Mouse (Mus musculus) megakaryocyte, embryonic 14.5 days (primary cell): ENCODE results near the gene Pou2f1. TPM values are rescaled to one million over a fixed set of nuclear protein-coding genes. Genes with fewer than 3 reads are reported as not detected.

Source experiments
- H3K27me3 ChIP-seq: replicated peaks from 2 replicates; pipeline ENCODE3; 2012; ENCODE audit warnings: inconsistent platforms
- H3K36me3 ChIP-seq: replicated peaks from 2 replicates; pipeline ENCODE3; 2012; ENCODE audit warnings: low read length, inconsistent platforms, mixed read lengths
- H3K4me1 ChIP-seq: 2 replicates; pipeline ENCODE4 v1.6.1; 2012; ENCODE audit warnings: inconsistent platforms
- H3K4me3 ChIP-seq: replicated peaks from 2 replicates; pipeline ENCODE3; 2012; ENCODE audit warnings: moderate library complexity, mild to moderate bottlenecking, inconsistent platforms
- H3K9me3 ChIP-seq: 2 replicates; pipeline ENCODE4 v1.6.1; 2012; ENCODE audit warnings: inconsistent platforms
- FLI1 ChIP-seq: IDR thresholded peaks from 2 replicates; pipeline ENCODE4 v1.6.1; 2012; ENCODE audit warnings: low read length, inconsistent platforms, mixed read lengths
- GATA1 ChIP-seq: IDR thresholded peaks from 3 replicates; pipeline ENCODE4 v1.6.1; 2012; ENCODE audit warnings: mixed read lengths, low read length, inconsistent platforms, borderline replicate concordance
- polyA plus RNA-seq: library from polyadenylated mRNA; stranded (reverse); fragments of >175 nt; gene quantifications from 2 replicates; pipeline ENCODE4 v1.2.3, GENCODE M21; 2012; ENCODE audit warnings: low replicate concordance; ENCODE audit not compliant: insufficient read depth

Pou2f1 gene
- polyA plus RNA-seq, 1 experiment: 3.8 TPM

DNA sequence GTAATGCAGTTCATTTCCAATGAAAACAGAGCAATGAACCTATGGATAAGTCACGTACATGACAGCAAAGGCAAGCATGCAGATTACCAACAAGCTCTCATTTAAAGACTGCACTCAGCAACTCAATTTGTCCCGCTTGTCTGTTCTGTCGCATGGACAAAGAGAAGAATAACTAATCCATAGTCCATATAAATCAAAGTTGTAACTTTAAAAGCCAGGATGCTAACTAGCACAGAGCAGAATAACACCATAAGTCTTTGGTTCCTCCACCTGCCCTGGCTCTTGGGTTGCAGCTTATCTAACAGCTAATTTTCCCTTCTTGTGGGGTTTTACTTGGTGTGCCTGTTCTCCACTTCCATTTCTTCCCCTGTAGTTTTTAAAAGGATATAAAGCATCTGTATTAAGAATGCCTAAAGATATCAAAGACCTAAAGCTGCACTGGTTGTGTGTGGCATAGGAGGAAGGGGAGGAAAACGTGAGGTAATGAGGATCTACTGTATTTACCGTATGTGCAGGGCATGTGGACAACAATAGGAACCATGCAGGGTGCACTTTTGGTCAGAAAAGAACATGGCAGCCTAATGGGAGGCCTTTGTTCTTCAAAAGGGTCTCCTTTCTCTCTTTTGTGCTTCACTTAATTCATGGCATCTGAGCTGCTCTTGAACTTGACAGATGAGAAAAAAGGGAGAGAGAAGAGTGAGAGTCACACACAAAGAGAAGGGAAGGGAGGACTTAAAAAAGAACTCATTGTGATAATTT lies 36.1 kb downstream of the Pou2f1 start:
- H3K9me3 ChIP-seq: no peaks in the 10 kb centered on the region
- TF ChIP-seq FLI1: no peak
- TF ChIP-seq GATA1: no peak
- no peak overlapping the region for H3K4me3 ChIP-seq

GRCm38 (mm10) chr1:165961676-165962364 lies 40.7 kb downstream of the Pou2f1 start:
- Histone ChIP-seq H3K27me3 (no peaks in the 10 kb centered on the region), H3K9me3 (no peaks in the 10 kb centered on the region), H3K36me3 (no peaks in the 10 kb centered on the region), H3K4me1 (peaks cover 25% of the 10 kb centered on the region), H3K4me3 (no peak overlapping the region)
- TF ChIP-seq GATA1: no peak
- no peak for TF ChIP-seq FLI1

More for the DNA sequence above, 36.1 kb downstream of the Pou2f1 start:
- Histone ChIP-seq H3K27me3 (no peaks in the 10 kb centered on the region), H3K36me3 (peaks cover 2% of the 10 kb centered on the region), H3K4me1 (peaks cover 26% of the 10 kb centered on the region)

GRCm38 (mm10) chr1:165958159-165958558 lies 44.3 kb downstream of the Pou2f1 start:
- no peak overlapping the region for H3K4me3 ChIP-seq
- H3K9me3 ChIP-seq: no peaks in the 10 kb centered on the region
- TF ChIP-seq FLI1: no peak
- no peak for TF ChIP-seq GATA1
- H3K36me3 ChIP-seq: no peaks in the 10 kb centered on the region
- peaks cover 26% of the 10 kb centered on the region for H3K4me1 ChIP-seq
- H3K27me3 ChIP-seq: no peaks in the 10 kb centered on the region

DNA sequence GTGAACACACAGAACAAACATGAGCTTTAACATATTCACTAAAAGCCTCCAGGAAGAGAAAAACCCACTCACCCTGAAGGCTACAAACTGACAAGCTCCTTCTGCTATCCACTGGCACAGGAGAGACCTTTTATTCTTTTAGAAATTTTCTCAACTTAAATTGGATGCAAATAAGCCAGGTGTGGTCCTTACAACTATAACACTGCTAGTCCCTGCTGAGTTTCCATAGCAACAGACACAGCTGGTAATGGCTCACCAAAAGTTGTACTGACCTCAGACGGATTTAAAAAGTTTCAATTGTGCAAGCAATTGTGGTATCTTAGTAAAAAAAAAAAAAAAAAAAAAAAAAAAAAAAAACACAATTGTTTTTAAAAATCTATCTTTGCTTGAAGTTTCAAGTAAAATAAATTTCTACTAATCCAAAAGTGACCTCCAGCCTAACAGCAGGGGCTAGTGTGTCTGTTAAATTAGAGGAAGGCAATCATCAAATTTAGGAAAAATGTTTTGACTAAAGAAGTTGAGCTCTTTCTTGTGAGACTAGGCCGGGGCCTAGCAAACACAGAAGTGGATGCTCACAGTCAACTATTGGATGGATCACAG lies 54.2 kb downstream of the Pou2f1 start:
- no peak overlapping the region for H3K4me3 ChIP-seq
- no peaks in the 10 kb centered on the region for H3K9me3 ChIP-seq
- peaks cover 5% of the 10 kb centered on the region for H3K4me1 ChIP-seq
- no peaks in the 10 kb centered on the region for H3K36me3 ChIP-seq
- no peak for TF ChIP-seq FLI1
- TF ChIP-seq GATA1: no peak
- H3K27me3 ChIP-seq: no peaks in the 10 kb centered on the region

- no peak overlapping the region for H3K4me3 ChIP-seq
- no peaks in the 10 kb centered on the region for H3K9me3 ChIP-seq
- no peaks in the 10 kb centered on the region for H3K27me3 ChIP-seq
- TF ChIP-seq GATA1 (no peak), FLI1 (no peak)
- peaks cover 2% of the 10 kb centered on the region for H3K36me3 ChIP-seq
- peaks cover 10% of the 10 kb centered on the region for H3K4me1 ChIP-seq
Measured at GRCm38 (mm10) chr1:165943270-165943669, 59.2 kb downstream of the Pou2f1 start.

DNA sequence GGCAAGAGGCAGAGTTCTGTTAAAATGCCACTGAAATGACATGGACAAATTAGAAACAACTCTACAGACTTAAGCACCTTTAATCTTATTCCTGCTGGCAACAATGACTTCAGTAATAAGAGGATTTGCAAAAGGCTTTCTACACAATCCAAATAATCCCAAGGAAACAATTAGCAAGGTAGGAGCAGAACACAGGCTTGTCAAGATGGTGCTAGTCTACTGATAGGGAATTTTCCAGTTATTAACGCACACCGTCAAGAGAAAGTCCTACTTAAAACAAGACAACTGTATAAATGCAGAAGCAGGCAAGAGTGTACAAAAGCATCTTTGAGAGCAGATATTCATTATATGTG lies 67.0 kb downstream of the Pou2f1 start:
- no peaks in the 10 kb centered on the region for H3K9me3 ChIP-seq
- no peak overlapping the region for H3K4me3 ChIP-seq
- TF ChIP-seq GATA1: no peak
- no peak for TF ChIP-seq FLI1
- H3K4me1 ChIP-seq: peaks cover 19% of the 10 kb centered on the region
- no peaks in the 10 kb centered on the region for H3K27me3 ChIP-seq
- peaks cover under 1% of the 10 kb centered on the region for H3K36me3 ChIP-seq

GRCm38 (mm10) chr1:165934648-165935465 lies 67.6 kb downstream of the Pou2f1 start:
- no peaks in the 10 kb centered on the region for H3K27me3 ChIP-seq
- H3K36me3 ChIP-seq: peaks cover 2% of the 10 kb centered on the region
- H3K4me3 ChIP-seq: peak overlapping the region; percentile 67
- H3K4me1 ChIP-seq: peaks cover 19% of the 10 kb centered on the region
- H3K9me3 ChIP-seq: no peaks in the 10 kb centered on the region
- TF ChIP-seq FLI1: no peak
- no peak for TF ChIP-seq GATA1

- H3K4me1 ChIP-seq: peaks cover 19% of the 10 kb centered on the region
- H3K4me3 ChIP-seq: peak overlapping the region; percentile 67
- H3K9me3 ChIP-seq: no peaks in the 10 kb centered on the region
- no peaks in the 10 kb centered on the region for H3K27me3 ChIP-seq
- TF ChIP-seq FLI1 (no peak), GATA1 (no peak)
- H3K36me3 ChIP-seq: peaks cover 2% of the 10 kb centered on the region
Measured at GRCm38 (mm10) chr1:165933915-165934647, 68.4 kb downstream of the Pou2f1 start.

DNA sequence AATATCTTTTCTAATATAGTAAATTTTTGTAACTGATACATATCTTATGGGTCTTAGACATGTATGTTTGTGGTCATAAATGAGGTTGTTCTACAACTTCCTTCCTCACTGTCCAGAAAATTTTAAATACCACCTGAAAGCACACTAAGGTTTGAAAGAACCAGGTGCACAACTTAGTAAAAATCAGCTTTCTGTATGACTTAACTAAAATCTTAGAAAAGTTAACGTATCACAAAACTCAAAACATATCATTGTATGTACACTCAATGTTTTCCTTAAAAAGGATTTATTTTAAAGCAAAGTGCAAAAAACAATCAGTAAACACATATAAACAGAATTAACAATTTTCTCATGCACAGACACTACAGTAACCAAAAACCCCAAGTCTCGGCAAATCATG lies 69.6 kb downstream of the Pou2f1 start:
- H3K9me3 ChIP-seq: no peaks in the 10 kb centered on the region
- TF ChIP-seq GATA1 (no peak), FLI1 (no peak)
- H3K36me3 ChIP-seq: peaks cover 2% of the 10 kb centered on the region

More for the DNA sequence above, 69.6 kb downstream of the Pou2f1 start:
- H3K27me3 ChIP-seq: no peaks in the 10 kb centered on the region
- H3K4me1 ChIP-seq: peaks cover 19% of the 10 kb centered on the region
- H3K4me3 ChIP-seq: no peak overlapping the region
